8 mouse cellular contexts compared by ENCODE assay signal in genomic region chr1:170006516-170006915, GRCm38 (mm10). TPM values are rescaled to one million over a fixed set of nuclear protein-coding genes. Genes with fewer than 3 reads are reported as not detected.
DNase-seq lines count a peak whose midpoint lies in the region; ATAC-seq lines count a peak whose summit lies in the region.

No protein-coding gene starts in this region.

- H3K36me3 ChIP-seq in heart, embryonic 11.5 days (ENCODE audit: control insufficient read depth, insufficient read depth, low read length): no peaks in the 10 kb centered on the region
- no peaks in the 10 kb centered on the region for H3K36me3 ChIP-seq in hindbrain, embryonic 14.5 days (replicated peaks; ENCODE audit: control insufficient read depth, insufficient read depth)

- 16% methylated on average over 5 of the region's 5 CpGs for WGBS in heart, embryonic 11.5 days (ENCODE audit: insufficient replicate concordance)
- 79% methylated on average over 5 of the region's 5 CpGs for WGBS in hindbrain, embryonic 14.5 days

- H3K27me3 ChIP-seq in heart, embryonic 11.5 days (ENCODE audit: control insufficient read depth, insufficient read depth, low read length): no peaks in the 10 kb centered on the region
- H3K27me3 ChIP-seq in hindbrain, embryonic 14.5 days (ENCODE audit: control insufficient read depth, insufficient read depth, low read length): no peaks in the 10 kb centered on the region

- peak; percentile 20 for DNase-seq in ovary, adult 18-20 months (ENCODE audit: low spot score)
- no peak for DNase-seq in ovary, postnatal 10 days (ENCODE audit: low spot score)
- DNase-seq in kidney, postnatal 36 days: peak; percentile 20 to 34
- DNase-seq in testis, postnatal 10 days (ENCODE audit: low spot score): peak; percentile 61
- no peak for DNase-seq in frontal cortex, adult 2 months (ENCODE audit: extremely low spot score in 1 of 2, low spot score in 1 of 2)
- DNase-seq in hindbrain, embryonic 14.5 days (ENCODE audit: low spot score): no peak

- ATAC-seq in heart, embryonic 11.5 days (replicated peaks; ENCODE audit: insufficient number of reproducible peaks, low FRiP score, low TSS enrichment): peak; percentile 67; the same call in 1 of the 2 replicates
- ATAC-seq in hindbrain, embryonic 14.5 days (ENCODE audit: low FRiP score): no peak
- no peak for ATAC-seq in inflammation-experienced regulatory T-cells, adult 6 months

- no peaks in the 10 kb centered on the region for H3K9me3 ChIP-seq in heart, embryonic 11.5 days (replicated peaks; ENCODE audit: control insufficient read depth, low read length)
- H3K9me3 ChIP-seq in hindbrain, embryonic 14.5 days (ENCODE audit: control insufficient read depth, low read length): no peaks in the 10 kb centered on the region

- H3K4me2 ChIP-seq in heart, embryonic 11.5 days: 0 out of 2 replicates have a peak overlapping the region, but pooled peaks have one; percentile 25
- no peak overlapping the region for H3K4me2 ChIP-seq in hindbrain, embryonic 14.5 days (replicated peaks)

- peaks cover 4% of the 10 kb centered on the region; the same call in 1 of the 2 replicates for H3K4me1 ChIP-seq in heart, embryonic 11.5 days (ENCODE audit: control insufficient read depth, insufficient read depth, low read length)
- H3K4me1 ChIP-seq in hindbrain, embryonic 14.5 days (replicated peaks; ENCODE audit: control insufficient read depth, insufficient read depth, low read length): no peaks in the 10 kb centered on the region

- no peak overlapping the region; the same call in 1 of the 2 replicates for H3K9ac ChIP-seq in heart, embryonic 11.5 days (ENCODE audit: low read depth, low read length)
- no peak overlapping the region for H3K9ac ChIP-seq in hindbrain, embryonic 14.5 days

- H3K27ac ChIP-seq in heart, embryonic 11.5 days (ENCODE audit: low read depth, low read length): peak overlapping the region; percentile 51
- H3K27ac ChIP-seq in hindbrain, embryonic 14.5 days: no peak overlapping the region

- H3K4me3 ChIP-seq in heart, embryonic 11.5 days (ENCODE audit: low read depth, low read length): no peak overlapping the region
- no peak overlapping the region for H3K4me3 ChIP-seq in hindbrain, embryonic 14.5 days (replicated peaks; ENCODE audit: low read length)

RNA-seq across cellular contexts. Expression of gene Hsd17b7, which starts 37.5 kb away (rescaled TPM):
- polyA plus RNA-seq in heart, embryonic 11.5 days (2014; fragmentation: Nextera tagmentation; extraction: Ambion mirVana): 31.8 and 32.9 TPM in 2 replicates
- polyA plus RNA-seq in frontal cortex, adult 2 months (2012; rRNA removed): 11.5 and 12.0 TPM in 2 replicates
- 30.6 and 35.8 TPM in 2 replicates for polyA plus RNA-seq in hindbrain, embryonic 14.5 days (2014; fragmentation: Nextera tagmentation; extraction: Ambion mirVana)
- polyA plus RNA-seq in inflammation-experienced regulatory T-cells, adult 6 months (2017; shearing (Covaris generic)): 10 to 100 TPM in 1 of 3 experiments, 1 to 10 TPM in 2; 7.9 to 11.0 (median 9.6) TPM

Comparison
In these comparisons a context has a peak if more than half of its experiments do, and no peak if none do; other contexts are left out.
1. DNase-seq: peak in ovary, adult 18-20 months (single experiment), kidney, postnatal 36 days (2 of 2) and testis, postnatal 10 days (single experiment); none in ovary, postnatal 10 days (single experiment), frontal cortex, adult 2 months (0 of 2) and hindbrain, embryonic 14.5 days (single experiment).